Mouse (Mus musculus) liver, embryonic 11.5 days (tissue): Measurements from ENCODE around the gene Dpp4. TPM values are rescaled to one million over a fixed set of nuclear protein-coding genes. Genes with fewer than 3 reads are reported as not detected.
A peak's percentile ranks its signal among the peaks of the same experiment; 100 is the strongest.

Experiments
- ATAC-seq: fragments of 200-750 bp; cut with Nextera tagmentation; replicated peaks from 2 replicates; pipeline ENCODE4 v1.8.0; 2017; ENCODE audit warnings: moderate number of reproducible peaks, mild to moderate bottlenecking, moderate TSS enrichment, moderate library complexity; ENCODE audit not compliant: low FRiP score
- DNase-seq: peaks from one replicate; pipeline ENCODE4 v3.0.0-alpha.2; 2017; ENCODE audit warnings: low spot score
- H3K27ac ChIP-seq: fragments of 300-500 bp; sonication (generic); 2 replicates; pipeline ENCODE4 v1.5.1; 2014; ENCODE audit warnings: mild to moderate bottlenecking, low read depth, low read length, control low read depth
- H3K27me3 ChIP-seq: fragments of 300-500 bp; sonication (generic); replicated peaks from 2 replicates; pipeline ENCODE4 v1.6.1; 2014; ENCODE audit warnings: low read length, mixed read lengths; ENCODE audit not compliant: control insufficient read depth, insufficient read depth
- H3K36me3 ChIP-seq: fragments of 300-500 bp; sonication (generic); 2 replicates; pipeline ENCODE4 v1.6.1; 2014; ENCODE audit warnings: mild to moderate bottlenecking, low read length, moderate library complexity, mixed read lengths; ENCODE audit not compliant: control insufficient read depth, insufficient read depth
- H3K4me1 ChIP-seq: fragments of 300-500 bp; sonication (generic); replicated peaks from 2 replicates; pipeline ENCODE4 v1.6.1; 2014; ENCODE audit warnings: low read length, mixed read lengths; ENCODE audit not compliant: control insufficient read depth, insufficient read depth
- H3K4me2 ChIP-seq: fragments of 300-500 bp; sonication (generic); 2 replicates; pipeline ENCODE4 v1.6.1; 2014; ENCODE audit warnings: mild to moderate bottlenecking, control low read depth, moderate library complexity
- H3K4me3 ChIP-seq: fragments of 300-500 bp; sonication (generic); 2 replicates; pipeline ENCODE4 v1.5.1; 2014; ENCODE audit warnings: low read depth, low read length, control low read depth
- H3K9ac ChIP-seq: fragments of 300-500 bp; sonication (generic); 2 replicates; pipeline ENCODE4 v1.6.1; 2014; ENCODE audit warnings: low read depth, low read length, control low read depth
- H3K9me3 ChIP-seq: fragments of 300-500 bp; sonication (generic); 2 replicates; pipeline ENCODE4 v1.6.1; 2016; ENCODE audit warnings: low read length, inconsistent platforms, mixed read lengths; ENCODE audit not compliant: control insufficient read depth
- WGBS: fragments of 180-500 bp; shearing (Covaris S2); extraction: QIAGEN DNeasy Blood & Tissue Kit; methylation state at CpG from one replicate; pipeline ENCODE4 v1.1.7; 2014; 5-methylcytosine and 5-hydroxymethylcytosine counted together
- polyA plus RNA-seq: library from polyadenylated mRNA; unstranded; fragments of >200 nt; fragmentation: Nextera tagmentation; extraction: Ambion mirVana; gene quantifications from 2 replicates; pipeline ENCODE4 v1.2.1, GENCODE M21; 2014

Dpp4 gene
- polyA plus RNA-seq, 1 experiment from 2014 or later: 6.2 TPM

DNA sequence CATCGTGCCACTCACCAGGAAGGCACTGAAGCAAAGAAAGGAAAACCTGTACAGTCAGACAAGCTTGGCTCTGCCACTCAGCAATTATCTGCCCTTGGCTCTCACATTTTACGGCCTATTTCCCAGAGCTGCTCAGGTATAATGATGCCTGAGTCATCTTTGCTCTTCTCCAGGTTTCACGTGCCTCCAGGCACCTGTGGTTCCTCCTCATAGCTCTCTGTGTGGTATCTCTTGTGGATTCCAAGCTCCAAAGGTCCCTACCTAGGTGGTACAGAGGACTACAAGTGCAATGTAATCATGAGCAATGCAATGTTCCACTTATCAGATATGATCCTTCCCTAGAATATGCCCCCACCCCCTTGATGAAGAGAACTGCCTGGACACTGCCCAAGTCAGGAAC, 8.0 kb upstream of the Dpp4 start:
- H3K4me2 ChIP-seq: no peak overlapping the region
- H3K9ac ChIP-seq: no peak overlapping the region
- H3K27ac ChIP-seq: no peak overlapping the region
- WGBS: 69% methylated on average over 3 of the region's 3 CpGs
- no peak for ATAC-seq
- no peak overlapping the region for H3K4me3 ChIP-seq
- H3K27me3 ChIP-seq: no peaks in the 10 kb centered on the region
- no peak for DNase-seq
- H3K9me3 ChIP-seq: no peaks in the 10 kb centered on the region
- no peaks in the 10 kb centered on the region for H3K36me3 ChIP-seq
- H3K4me1 ChIP-seq: no peaks in the 10 kb centered on the region

DNA sequence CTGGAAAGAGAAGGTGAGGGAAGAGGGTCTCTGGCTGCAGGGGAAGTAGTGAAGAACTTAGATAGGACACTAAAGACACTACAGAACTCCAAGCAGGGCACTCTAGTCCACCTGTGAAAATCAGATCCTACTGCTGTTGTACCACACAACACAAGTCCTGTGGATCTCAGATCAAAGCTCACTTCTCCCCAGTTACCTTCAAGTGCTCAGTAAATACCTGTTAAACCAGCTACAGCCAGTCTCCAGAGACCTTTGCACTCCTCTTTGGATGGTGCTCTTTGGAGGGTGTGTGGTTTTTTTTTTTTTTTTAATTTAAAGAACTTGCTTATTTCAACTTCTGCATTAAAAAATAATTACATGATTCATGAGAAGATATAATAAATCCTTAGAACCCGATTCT, 5.2 kb upstream of the Dpp4 start:
- 70% methylated on average over 1 of the region's 1 CpGs for WGBS
- ATAC-seq: no peak

DNA sequence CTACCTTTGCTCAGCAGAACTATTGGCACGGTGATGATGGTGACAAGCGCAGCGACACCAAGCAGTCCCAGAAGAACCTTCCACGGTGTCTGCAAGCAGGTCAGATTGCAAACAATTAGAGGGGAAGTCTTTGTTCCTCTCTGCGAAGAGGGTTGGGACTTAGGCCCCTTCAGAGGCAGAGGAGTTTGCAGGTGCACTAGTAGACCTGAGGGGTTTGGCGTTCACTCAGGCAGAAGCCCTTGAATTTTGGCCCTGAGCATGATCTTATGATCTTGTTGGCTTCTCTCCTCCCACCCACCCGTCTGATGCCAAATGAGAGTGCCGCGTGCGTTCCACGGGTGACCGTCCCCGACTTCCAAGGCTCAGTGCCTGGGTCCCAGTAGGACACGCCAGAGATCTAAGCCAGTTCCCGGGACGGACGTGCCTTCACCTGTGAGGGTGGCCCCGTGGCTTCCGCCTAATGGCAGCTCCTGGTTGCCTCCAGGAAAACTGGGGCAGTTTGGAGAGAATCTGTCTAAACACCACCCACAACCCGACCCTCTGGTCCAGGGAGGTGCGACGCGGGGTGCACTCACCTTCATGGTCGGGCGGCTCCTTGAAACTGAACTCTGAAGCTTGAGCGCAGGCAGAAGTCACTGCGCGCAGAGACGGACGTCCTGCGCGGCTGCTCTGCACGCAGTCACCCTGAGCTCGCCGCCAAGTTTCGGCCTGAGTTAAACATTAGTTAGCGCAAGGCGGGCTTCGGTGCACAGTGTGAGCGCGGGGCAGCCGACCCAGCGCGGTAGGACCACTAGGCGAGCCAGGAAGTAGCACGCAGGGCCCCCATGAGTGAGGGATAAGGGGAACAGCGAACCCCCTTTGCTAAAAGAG, 585 bp downstream of the Dpp4 start:
- Histone ChIP-seq H3K4me1 (no peaks in the 10 kb centered on the region), H3K9ac (peak overlapping the region; percentile 46), H3K27me3 (peaks cover 4% of the 10 kb centered on the region; the same call in 1 of the 2 replicates), H3K4me2 (peak overlapping the region; percentile 76), H3K27ac (no peak overlapping the region), H3K36me3 (no peaks in the 10 kb centered on the region), H3K4me3 (peak overlapping the region; percentile 49), H3K9me3 (no peaks in the 10 kb centered on the region)
- 5% methylated on average over 47 of the region's 47 CpGs for WGBS
- DNase-seq (peak; percentile 48), ATAC-seq (peak; percentile 69)

More for the DNA sequence above, 5.2 kb upstream of the Dpp4 start:
- Histone ChIP-seq H3K4me3 (no peak overlapping the region), H3K36me3 (no peaks in the 10 kb centered on the region), H3K9ac (no peak overlapping the region), H3K4me1 (no peaks in the 10 kb centered on the region), H3K27ac (no peak overlapping the region), H3K27me3 (no peaks in the 10 kb centered on the region; the same call in 1 of the 2 replicates), H3K9me3 (no peaks in the 10 kb centered on the region), H3K4me2 (no peak overlapping the region)
- DNase-seq: no peak

DNA sequence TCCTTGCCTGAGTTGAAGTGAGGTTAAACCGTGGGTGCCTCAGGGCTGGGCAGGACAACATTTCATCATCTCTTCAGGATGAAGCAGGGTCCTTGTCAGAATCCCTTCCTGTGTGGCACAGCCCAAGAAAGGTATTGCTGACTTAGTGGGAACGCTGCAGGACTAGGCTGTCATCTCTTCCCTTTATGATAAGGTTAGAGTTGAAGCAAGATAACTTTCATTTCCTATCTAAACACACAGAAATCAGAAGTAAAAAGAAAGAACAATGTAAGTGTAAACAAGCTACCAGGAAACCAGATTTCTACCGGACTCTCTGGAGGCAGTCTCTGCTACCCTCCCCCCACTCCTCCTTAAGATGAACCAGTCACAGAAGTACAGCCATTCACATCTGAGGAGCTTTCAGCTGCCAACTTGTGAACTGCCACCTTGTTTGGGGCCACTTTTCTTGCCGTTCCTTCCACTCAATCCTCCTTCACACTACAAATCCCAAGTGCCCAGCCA, 3.3 kb downstream of the Dpp4 start:
- H3K9me3 ChIP-seq: no peaks in the 10 kb centered on the region
- DNase-seq: no peak
- H3K9ac ChIP-seq: no peak overlapping the region
- ATAC-seq: peak; percentile 38; the same call in 1 of the 2 replicates
- H3K4me2 ChIP-seq: no peak overlapping the region
- 19% methylated on average over 4 of the region's 4 CpGs for WGBS
- H3K4me1 ChIP-seq: no peaks in the 10 kb centered on the region
- no peak overlapping the region for H3K27ac ChIP-seq
- H3K27me3 ChIP-seq: peaks cover 4% of the 10 kb centered on the region; the same call in 1 of the 2 replicates
- no peak overlapping the region for H3K4me3 ChIP-seq
- no peaks in the 10 kb centered on the region for H3K36me3 ChIP-seq

DNA sequence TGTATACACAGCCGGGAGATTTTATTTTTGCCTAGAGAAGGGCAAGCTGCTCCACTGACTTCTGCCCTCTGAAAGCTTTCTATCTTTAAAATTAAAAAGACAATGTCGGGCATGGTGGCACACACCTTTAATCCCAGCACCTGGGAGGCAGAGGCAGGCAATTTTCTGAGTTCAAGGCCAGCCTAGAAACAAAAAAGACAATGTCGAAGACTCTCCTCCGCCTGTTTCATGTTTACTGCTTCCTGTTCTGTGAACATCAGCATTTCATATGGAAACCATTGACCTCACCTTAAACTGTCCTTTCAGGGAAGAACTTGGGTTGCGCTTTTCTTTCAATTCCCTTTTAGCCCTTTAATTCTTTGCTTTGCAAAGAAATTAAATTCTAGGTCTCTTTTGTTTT, 3.8 kb downstream of the Dpp4 start:
- WGBS: 79% methylated on average over 5 of the region's 5 CpGs
- ATAC-seq: no peak
- DNase-seq: no peak

DNA sequence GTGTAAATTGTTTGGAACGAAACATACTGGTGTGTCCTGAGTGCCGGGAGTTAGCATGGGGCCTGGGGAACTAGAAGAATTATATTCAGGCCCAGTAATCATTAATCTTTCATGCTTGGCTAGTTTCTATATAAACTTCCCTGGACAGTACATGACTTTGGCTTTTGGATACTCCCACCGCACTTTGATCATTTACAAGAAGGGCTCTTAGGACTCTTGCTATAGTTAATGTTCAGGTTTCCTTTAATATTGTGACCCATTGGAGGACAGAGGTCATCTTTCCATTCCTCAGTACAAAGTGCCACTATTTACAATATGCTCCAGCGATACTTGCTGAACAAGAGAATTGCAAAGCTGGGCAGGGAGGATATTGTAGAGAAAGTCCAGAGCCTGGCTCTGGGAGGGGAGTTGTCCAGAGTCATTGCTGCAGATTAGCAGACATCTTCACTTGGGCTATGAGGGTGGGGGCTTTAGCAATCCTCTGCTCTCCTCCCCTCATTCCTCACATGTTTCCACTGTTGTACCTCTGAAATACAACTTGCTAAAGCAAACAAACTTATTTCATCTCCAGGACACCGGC, 8.4 kb downstream of the Dpp4 start:
- no peaks in the 10 kb centered on the region for H3K36me3 ChIP-seq
- no peaks in the 10 kb centered on the region for H3K4me1 ChIP-seq
- no peak overlapping the region for H3K9ac ChIP-seq
- WGBS: 79% methylated on average over 5 of the region's 5 CpGs
- no peaks in the 10 kb centered on the region for H3K9me3 ChIP-seq
- ATAC-seq (no peak), DNase-seq (no peak)
- no peak overlapping the region for H3K4me3 ChIP-seq
- H3K27ac ChIP-seq: no peak overlapping the region
- H3K4me2 ChIP-seq: no peak overlapping the region
- H3K27me3 ChIP-seq: no peaks in the 10 kb centered on the region

More for the DNA sequence above, 3.8 kb downstream of the Dpp4 start:
- Histone ChIP-seq H3K9me3 (no peaks in the 10 kb centered on the region), H3K27me3 (peaks cover 4% of the 10 kb centered on the region; the same call in 1 of the 2 replicates), H3K4me3 (no peak overlapping the region), H3K4me2 (no peak overlapping the region), H3K4me1 (no peaks in the 10 kb centered on the region), H3K36me3 (no peaks in the 10 kb centered on the region), H3K9ac (no peak overlapping the region), H3K27ac (no peak overlapping the region)

DNA sequence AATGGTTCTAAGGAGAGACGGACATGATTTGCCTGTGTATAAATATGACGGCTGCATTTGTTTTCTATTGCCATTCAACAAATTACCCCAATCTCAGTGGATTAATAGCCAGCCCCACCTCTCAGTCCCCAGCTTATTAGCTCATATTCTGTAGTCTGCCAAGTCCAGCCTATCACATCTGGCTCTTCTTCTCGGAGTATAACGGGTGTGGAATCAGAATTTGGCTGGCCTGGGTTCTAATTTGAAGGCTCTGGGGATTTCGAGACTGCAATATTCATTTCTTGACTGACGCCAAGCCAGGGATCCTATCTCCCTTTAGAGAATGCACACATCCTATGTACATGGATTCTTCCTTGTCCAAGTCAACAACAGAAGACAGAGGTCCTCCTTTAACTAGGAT, 11.0 kb downstream of the Dpp4 start:
- Histone ChIP-seq H3K4me1 (no peaks in the 10 kb centered on the region), H3K36me3 (no peaks in the 10 kb centered on the region), H3K9me3 (no peaks in the 10 kb centered on the region), H3K4me2 (no peak overlapping the region), H3K27ac (no peak overlapping the region), H3K27me3 (no peaks in the 10 kb centered on the region), H3K9ac (no peak overlapping the region), H3K4me3 (no peak overlapping the region)
- ATAC-seq (no peak), DNase-seq (no peak)
- 87% methylated on average over 6 of the region's 6 CpGs for WGBS

DNA sequence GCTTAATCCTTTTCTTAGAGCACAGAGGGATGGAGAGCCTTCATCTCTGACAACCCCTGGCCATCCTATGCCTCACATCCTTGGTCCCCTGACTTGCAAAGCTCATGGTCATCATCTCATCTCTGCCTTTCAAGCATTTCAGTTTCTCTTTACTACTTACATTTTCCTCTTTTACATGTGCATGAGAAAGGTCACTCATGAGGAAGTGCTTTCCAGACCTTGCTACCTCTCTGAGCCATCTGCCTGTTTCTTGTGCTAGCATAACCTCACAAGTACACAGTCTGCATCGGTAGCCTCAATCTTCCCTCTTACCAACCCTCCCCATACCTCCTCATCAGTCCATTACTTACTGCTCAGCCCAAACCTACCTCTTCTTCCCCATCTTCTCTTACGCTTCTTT, 12.2 kb downstream of the Dpp4 start:
- WGBS: 92% methylated on average over 2 of the region's 2 CpGs
- Histone ChIP-seq H3K4me3 (no peak overlapping the region), H3K4me1 (no peaks in the 10 kb centered on the region), H3K27me3 (no peaks in the 10 kb centered on the region), H3K36me3 (no peaks in the 10 kb centered on the region), H3K9me3 (no peaks in the 10 kb centered on the region), H3K27ac (no peak overlapping the region), H3K9ac (no peak overlapping the region), H3K4me2 (no peak overlapping the region)
- DNase-seq: no peak
- ATAC-seq: no peak
